Mouse (Mus musculus): ENCODE results near the gene Tbc1d30. TPM values are rescaled to one million over a fixed set of nuclear protein-coding genes. Genes with fewer than 3 reads are reported as not detected.

Tbc1d30 gene
- total RNA-seq (2014; fragmentation: Nextera tagmentation) (not detected in 2 replicates), total RNA-seq (2017) (2.6 and 7.3 TPM in 2 replicates)

- peak; percentile 90 for ATAC-seq (replicated peaks; ENCODE audit: poor library complexity, severe bottlenecking)
Observed at GRCm38 (mm10) chr10:121351066-121351581, at the start of gene Tbc1d30. TSS of gene Tbc1d30 (minus strand) at chr10:121351278.

GRCm38 (mm10) chr10:121398599-121398998 lies 47.5 kb upstream of the Tbc1d30 start:
- ATAC-seq (replicated peaks; ENCODE audit: poor library complexity, severe bottlenecking) = no peak

GRCm38 (mm10) chr10:121395542-121396176 lies 44.6 kb upstream of the Tbc1d30 start:
- no peak for ATAC-seq (replicated peaks; ENCODE audit: poor library complexity, severe bottlenecking)

GRCm38 (mm10) chr10:121394789-121395325 lies 43.8 kb upstream of the Tbc1d30 start:
- no peak for ATAC-seq (replicated peaks; ENCODE audit: poor library complexity, severe bottlenecking)

GRCm38 (mm10) chr10:121394270-121394669 lies 43.2 kb upstream of the Tbc1d30 start:
- ATAC-seq (replicated peaks; ENCODE audit: poor library complexity, severe bottlenecking) = no peak

GRCm38 (mm10) chr10:121391901-121392300 lies 40.8 kb upstream of the Tbc1d30 start:
- no peak for ATAC-seq (replicated peaks; ENCODE audit: poor library complexity, severe bottlenecking)

- no peak for ATAC-seq (replicated peaks; ENCODE audit: poor library complexity, severe bottlenecking)
Observed at GRCm38 (mm10) chr10:121390602-121391001, 39.5 kb upstream of the Tbc1d30 start.

- no peak for ATAC-seq (replicated peaks; ENCODE audit: poor library complexity, severe bottlenecking)
Observed at GRCm38 (mm10) chr10:121386347-121386746, 35.3 kb upstream of the Tbc1d30 start.

GRCm38 (mm10) chr10:121385695-121386094 lies 34.6 kb upstream of the Tbc1d30 start:
- ATAC-seq (replicated peaks; ENCODE audit: poor library complexity, severe bottlenecking) = no peak

GRCm38 (mm10) chr10:121384710-121385109 lies 33.6 kb upstream of the Tbc1d30 start:
- no peak for ATAC-seq (replicated peaks; ENCODE audit: poor library complexity, severe bottlenecking)

- no peak for ATAC-seq (replicated peaks; ENCODE audit: poor library complexity, severe bottlenecking)
Observed at GRCm38 (mm10) chr10:121381280-121381679, 30.2 kb upstream of the Tbc1d30 start.

- ATAC-seq (replicated peaks; ENCODE audit: poor library complexity, severe bottlenecking) = no peak
Observed at GRCm38 (mm10) chr10:121379387-121379786, 28.3 kb upstream of the Tbc1d30 start.

GRCm38 (mm10) chr10:121376530-121377271 lies 25.6 kb upstream of the Tbc1d30 start:
- no peak for ATAC-seq (replicated peaks; ENCODE audit: poor library complexity, severe bottlenecking)

- 0 out of 2 replicates have a peak, but pooled peaks have one; percentile 5 for ATAC-seq (replicated peaks; ENCODE audit: poor library complexity, severe bottlenecking)
Observed at GRCm38 (mm10) chr10:121375649-121376493, 24.8 kb upstream of the Tbc1d30 start.

- ATAC-seq (replicated peaks; ENCODE audit: poor library complexity, severe bottlenecking) = peak; percentile 85
Observed at GRCm38 (mm10) chr10:121374693-121375620, 23.9 kb upstream of the Tbc1d30 start.

- no peak for ATAC-seq (replicated peaks; ENCODE audit: poor library complexity, severe bottlenecking)
Observed at GRCm38 (mm10) chr10:121374013-121374412, 22.9 kb upstream of the Tbc1d30 start.

- no peak for ATAC-seq (replicated peaks; ENCODE audit: poor library complexity, severe bottlenecking)
Observed at GRCm38 (mm10) chr10:121370777-121371176, 19.7 kb upstream of the Tbc1d30 start.

- ATAC-seq (replicated peaks; ENCODE audit: poor library complexity, severe bottlenecking) = peak; percentile 14
Observed at GRCm38 (mm10) chr10:121368783-121369465, 17.8 kb upstream of the Tbc1d30 start.

- no peak for ATAC-seq (replicated peaks; ENCODE audit: poor library complexity, severe bottlenecking)
Observed at GRCm38 (mm10) chr10:121367780-121368179, 16.7 kb upstream of the Tbc1d30 start.
